Mouse (Mus musculus) left cerebral cortex, postnatal 10 days (tissue): ENCODE measurements around the gene Rras. TPM values are rescaled to one million over a fixed set of nuclear protein-coding genes. Genes with fewer than 3 reads are reported as not detected.

Experiments used
- DNase-seq, 2 experiments: peaks; one replicate each; pipeline ENCODE4 v3.0.0; 2021 to 2022; ENCODE audit warnings: low spot score in 2 of 2, mixed read lengths in 1 of 2; ENCODE audit errors: extremely low spot score in 1 of 2
- intact Hi-C: fragments of 180-260 bp; cut with DNase I; formaldehyde crosslinking; loops from one replicate; pipeline ENCODE4 v1.15.1; 2025
- total RNA-seq, 2 experiments: library from RNA; stranded (reverse); gene quantifications; 2 replicates each; pipeline ENCODE4 v1.2.3; 2021

The Rras gene
- total RNA-seq = 1 to 10 TPM; 8.7 to 9.6 TPM

DNA sequence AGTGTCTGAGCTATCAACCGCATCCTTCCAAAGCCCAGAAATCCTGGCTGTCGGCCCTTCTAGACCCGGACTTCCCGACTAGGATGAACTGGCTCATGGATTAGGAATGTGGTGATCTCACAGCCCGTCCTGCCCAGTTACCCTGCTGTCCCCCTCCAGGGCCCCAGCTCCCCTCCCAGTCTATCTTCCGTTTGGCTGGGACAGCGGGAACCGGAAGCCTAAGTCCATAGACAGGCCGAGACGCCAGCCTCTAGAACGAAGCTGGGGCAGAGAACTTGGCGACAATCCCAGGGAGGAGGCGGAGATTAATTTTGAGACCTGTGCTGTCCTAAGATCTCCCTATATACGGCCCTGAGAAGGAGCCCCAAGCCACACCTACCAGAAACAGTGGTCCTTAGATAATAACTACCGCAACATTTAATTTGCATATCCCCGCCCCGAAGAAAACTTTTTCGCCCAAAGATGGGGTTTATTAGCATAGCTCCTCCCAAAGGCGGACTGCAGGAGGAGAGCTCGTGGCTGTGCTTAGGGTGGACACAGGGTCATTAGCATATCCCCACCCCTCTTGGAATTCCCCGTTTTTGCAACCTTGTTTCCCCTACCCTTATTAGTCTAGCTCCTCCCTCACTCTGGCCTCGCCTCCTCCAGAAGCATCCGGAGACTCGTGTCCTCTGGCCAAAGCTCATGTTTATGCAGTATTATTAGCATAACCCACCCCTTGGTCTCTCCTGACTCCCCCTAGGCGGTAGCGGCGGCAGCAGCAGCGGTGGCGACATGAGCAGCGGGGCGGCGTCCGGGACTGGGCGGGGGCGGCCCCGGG, at the start of gene Rras:
Rras (plus strand) TSS at position 720 of the 820 bp plus-strand sequence.
- intact Hi-C loops = loop anchor here (5.0 kb wide), 1 partner anchor 35 kb away; the partner anchor contains the start of gene Prr12

DNA sequence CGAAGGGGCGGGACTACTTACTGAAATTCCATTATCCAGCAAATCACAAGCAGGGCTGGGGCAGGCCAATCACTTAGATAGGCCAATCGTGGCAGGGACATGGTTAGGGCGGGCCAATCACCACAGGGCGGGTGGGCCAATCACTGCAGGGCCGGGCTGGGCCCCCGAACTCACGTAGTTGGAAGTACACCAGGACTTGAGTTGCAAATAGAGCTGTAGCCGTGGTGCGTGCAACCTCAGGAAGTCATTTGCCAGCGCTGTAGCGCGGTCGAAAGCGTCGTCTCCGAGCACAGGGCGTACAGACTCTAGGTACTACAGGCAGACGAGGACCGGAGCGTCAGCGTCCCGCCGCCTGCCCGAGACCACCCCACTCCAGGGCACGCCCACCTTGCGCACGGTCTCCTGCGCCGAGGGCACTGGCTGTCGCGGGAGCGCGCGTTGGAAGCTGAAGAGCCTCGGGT, 47.5 kb upstream of the Rras start:
- intact Hi-C loops = loop anchor here (5.0 kb wide), 1 partner anchor 38 kb away; no protein-coding TSS in a partner anchor

More for the DNA sequence above, at the start of gene Rras:
- DNase-seq = peak; percentile 88 to 94

DNA sequence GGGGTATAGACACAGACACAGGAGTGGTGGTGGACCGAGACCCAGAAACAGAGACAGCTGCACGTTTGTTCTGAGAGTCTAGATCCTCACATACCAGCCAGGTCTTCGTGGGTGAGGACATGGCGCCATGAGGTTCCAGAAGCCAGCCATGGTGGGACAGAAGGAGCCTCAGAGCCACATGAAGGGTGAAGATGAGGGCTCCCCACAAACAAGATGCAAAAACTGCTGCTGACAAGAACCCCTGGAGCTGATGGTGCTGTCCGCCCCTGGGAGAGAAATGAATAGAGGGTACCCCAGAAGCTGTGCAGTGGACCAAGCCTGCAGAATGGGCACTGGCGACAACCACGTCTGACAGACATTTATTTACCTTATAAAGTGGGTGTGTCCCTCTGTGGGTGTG, 46.6 kb upstream of the Rras start:
- intact Hi-C loops = loop anchor here (5.0 kb wide), 1 partner anchor 39 kb away; no protein-coding TSS in a partner anchor

More for the DNA sequence above, 47.5 kb upstream of the Rras start:
- DNase-seq = peak; percentile 86 to 93

DNA sequence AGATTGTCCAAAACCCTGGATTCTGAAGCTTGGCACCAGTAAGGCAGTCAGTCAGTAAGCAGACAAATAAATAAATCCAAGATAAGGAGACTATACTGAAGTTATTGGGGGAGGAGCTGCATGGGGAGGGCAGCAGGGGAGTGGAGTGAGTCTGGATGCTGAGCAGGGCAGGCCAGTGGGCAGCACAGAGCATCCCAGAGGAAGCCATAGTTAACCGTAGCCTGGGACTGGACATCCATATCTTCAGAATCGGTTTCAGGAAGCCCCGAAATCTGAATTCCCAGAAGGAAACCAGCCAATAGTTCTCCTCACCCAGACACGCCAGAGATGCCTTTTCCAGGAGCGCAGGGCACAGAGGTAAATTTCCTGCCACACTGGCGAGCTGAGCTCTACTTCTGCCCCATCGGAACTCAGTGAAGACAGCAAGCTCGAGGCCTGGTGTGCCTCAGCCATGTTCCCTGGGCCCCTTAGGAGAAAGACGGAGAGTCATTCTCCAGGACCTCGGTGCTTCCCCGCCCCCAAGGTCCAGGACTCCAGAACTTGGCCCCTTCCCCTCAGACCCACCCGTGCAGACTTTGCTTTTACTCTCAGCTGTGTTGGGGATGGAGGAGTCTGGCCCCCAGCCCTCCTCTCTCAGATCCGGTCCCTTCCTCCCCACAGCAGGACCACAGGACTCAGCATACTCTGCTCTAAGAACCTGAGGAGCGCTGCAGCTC, 44.2 kb upstream of the Rras start:
- intact Hi-C loops = loop anchor here (5.0 kb wide), 1 partner anchor 41 kb away; no protein-coding TSS in a partner anchor
- DNase-seq = no peak

More for the DNA sequence above, 46.6 kb upstream of the Rras start:
- no peak for DNase-seq

DNA sequence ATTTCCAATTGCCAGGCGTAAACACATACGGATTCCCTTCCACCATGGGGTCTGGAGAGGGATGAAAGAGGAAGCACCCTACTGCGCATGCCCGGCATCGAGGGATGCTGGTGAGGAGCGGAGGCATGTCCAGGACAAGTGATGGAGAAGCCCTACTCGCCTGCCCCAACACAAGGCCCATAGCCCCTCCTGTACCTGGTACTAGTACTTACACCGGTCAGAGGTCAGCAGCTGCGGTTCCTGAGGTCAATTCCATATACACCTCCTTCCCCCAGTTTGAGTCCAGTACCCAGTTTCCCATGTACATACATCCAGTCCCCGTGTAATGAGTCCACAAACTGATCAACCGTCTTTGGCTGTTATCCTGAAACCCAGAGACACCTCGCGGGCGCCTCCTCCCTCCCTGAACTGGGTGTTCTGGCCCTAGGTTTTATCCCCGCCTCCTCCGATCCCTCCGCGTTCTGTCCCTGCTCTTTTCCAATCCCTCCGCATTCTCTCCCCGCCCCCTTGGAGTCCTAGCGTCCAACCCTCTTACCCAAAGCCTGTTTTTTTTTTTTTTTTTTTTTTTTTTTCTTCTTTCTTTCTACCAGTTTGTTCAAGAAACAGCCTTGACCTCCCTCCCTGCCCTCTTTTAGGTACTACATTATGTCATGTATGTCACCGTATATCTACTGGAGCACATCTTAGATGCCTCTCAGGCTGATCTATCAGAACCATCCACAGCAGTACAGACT, 43.2 kb upstream of the Rras start, which contains the start of gene Cpt1c:
Cpt1c (minus strand) TSS at position 469 of the 734 bp plus-strand sequence.
- peak; percentile 87 to 94 for DNase-seq
- intact Hi-C loops = loop anchor here (5.0 kb wide), 1 partner anchor 42 kb away; no protein-coding TSS in a partner anchor

DNA sequence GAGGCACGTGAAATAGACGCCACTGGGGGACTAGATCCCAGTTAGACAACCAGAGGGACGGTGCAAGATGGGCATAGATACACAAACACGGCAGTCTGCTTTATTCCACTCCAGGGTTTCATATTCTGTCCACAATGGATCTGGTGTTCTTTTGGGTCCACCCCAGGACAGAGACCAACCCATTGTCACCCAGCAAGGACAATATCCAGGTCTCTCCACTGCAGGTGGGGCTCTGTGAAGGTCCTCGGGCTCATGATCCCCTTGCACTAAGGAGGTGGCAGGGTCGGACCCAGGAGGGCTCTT, 42.7 kb upstream of the Rras start:
- no peak for DNase-seq
- intact Hi-C loops = no loop called here

DNA sequence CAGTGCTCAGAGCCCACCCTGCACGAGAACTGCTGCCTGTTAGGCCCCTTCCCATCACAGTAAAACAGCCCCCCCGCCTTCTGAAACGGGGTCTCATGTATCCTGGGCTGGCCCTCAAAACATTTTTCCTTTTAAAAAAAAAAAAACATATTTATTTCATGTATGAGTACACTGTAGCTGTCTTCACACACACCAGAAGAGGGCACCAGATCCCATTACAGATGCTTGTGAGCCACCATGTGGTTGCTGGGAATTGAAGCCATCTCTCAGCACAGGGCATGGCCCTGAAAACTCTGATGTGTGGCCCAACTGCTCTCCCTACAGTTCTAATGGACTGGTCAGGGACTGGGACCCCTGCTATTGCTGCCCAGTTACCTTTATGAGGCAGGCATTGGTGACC, 39.5 kb upstream of the Rras start:
- DNase-seq = no peak
- intact Hi-C loops = no loop called here

DNA sequence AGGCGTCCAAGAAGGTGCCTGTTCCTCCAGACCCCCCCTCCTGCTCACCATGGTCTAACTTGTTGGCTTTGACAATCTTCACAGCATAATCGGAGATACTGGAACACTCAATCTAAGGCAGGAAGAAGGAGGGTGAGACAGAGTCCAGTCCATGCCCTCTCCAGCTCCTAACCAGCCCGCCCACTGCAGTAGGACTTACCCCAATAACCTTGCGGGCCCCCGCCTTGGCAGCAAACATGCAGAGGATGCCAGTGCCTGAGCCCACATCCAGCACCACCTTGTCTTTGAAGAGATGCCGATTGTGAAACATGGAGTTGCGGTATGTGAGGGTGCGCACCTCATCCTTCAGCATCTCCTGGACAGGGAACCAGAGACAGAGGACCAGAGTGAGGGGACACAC, 36.2 kb upstream of the Rras start:
- DNase-seq = no peak
- intact Hi-C loops = no loop called here

DNA sequence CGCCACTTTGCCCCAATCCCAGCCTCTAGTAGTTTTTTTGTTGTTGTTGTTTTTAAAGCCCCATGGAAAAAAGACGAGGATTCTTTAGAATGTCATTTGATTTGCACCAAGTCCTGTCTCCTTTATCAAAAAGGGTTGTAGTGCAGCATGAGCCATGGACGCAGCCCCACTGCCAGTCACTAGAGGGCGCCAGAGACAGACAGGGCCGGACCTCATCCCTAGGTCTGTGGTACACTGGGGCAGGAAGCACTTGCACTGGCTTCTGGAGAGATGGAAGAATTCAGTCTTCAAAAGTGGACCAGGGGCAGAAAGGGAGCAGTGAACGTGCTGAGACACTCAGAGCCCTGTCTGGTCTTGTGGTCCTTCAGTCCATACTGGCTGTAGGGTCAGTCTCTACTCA, 34.7 kb upstream of the Rras start:
- DNase-seq = peak; percentile 72 to 87
- intact Hi-C loops = no loop called here

DNA sequence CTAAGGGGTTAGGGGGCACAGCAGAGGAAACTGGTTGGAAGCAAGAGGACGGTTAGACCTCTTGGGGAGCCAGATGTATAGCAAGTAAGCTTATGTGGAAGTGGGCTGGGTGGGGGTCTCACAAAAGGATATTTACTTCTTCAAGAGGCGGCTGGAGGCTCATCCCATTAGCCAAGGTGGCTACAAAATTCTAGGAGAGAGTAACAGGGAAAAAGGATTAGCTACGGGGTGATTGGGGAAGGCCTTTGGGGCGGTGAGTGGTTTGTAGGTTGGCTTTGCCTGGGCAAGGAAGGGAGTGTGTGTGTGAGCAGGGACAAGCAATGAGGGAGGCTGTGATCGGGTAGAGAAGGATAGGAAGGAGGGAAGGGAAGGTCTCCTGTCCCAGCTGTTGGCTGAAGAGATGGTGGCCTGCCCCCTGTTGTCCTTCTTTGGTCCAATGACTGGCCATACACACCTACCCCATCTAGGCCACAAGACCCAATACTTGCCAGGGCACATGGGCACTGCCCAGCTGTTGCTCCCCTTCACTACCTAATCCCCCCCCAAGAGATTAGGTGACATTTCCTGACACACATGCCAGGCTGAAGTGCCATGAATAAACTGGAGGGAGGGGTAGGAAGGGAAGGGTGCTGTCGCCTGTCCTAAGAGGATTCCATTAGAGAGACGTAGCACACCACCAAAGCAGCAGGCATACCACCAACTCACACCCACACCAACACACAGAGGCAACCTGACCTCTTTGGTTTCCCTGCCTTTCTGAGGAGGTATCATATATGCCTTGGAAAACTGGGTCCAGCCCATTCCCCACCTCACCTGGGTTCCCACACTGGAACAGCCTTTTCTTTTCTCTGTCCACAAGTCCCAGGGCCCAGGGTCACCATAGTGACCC, 33.6 kb upstream of the Rras start:
- intact Hi-C loops = no loop called here
- DNase-seq = no peak

DNA sequence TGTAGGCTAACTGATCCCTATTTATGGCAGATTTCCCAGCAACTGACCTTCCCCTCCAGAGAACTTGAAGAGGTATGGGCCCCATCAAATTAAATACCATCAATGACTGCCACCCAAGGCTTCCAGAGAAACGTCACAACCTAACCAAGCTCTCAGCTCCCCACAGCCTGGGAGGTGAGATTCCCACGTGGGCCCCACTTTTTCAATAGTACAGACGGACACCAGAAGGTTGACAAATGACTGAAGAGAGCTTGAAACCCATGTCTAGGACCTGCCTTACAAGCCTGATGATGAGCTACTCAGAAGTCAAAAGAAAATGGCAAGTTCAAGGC, 33.0 kb upstream of the Rras start:
- intact Hi-C loops = no loop called here
- DNase-seq = no peak

DNA sequence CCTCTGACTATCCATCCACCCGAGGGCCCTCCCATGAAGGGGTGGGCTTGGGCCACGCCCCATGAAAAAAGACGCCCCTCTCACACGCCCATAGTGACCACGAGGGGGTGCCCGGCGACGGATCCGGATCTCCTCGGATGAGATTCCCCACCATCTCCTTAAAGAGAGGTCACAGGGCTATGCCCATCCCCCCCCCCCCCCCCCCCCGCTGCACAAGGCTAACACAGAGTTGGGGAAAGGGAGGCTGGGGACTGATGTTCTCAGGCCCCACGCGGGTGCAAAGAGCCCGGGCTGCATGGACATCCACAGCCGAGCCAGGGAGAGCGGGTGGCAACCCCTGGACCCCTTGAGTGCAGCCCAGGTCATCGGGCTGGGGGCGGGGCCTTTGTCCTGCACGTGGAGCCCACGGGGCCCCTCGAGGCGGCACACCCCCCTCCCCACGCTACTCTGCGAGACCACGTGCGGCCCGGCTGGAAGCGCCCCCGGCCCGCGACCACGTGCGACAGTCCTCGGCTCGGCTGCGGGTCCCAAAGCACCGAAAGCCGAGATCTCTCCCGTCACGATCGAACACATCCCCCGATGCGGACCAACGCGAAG, 32.1 kb upstream of the Rras start:
- intact Hi-C loops = no loop called here
- peak; percentile 54 to 88 for DNase-seq

DNA sequence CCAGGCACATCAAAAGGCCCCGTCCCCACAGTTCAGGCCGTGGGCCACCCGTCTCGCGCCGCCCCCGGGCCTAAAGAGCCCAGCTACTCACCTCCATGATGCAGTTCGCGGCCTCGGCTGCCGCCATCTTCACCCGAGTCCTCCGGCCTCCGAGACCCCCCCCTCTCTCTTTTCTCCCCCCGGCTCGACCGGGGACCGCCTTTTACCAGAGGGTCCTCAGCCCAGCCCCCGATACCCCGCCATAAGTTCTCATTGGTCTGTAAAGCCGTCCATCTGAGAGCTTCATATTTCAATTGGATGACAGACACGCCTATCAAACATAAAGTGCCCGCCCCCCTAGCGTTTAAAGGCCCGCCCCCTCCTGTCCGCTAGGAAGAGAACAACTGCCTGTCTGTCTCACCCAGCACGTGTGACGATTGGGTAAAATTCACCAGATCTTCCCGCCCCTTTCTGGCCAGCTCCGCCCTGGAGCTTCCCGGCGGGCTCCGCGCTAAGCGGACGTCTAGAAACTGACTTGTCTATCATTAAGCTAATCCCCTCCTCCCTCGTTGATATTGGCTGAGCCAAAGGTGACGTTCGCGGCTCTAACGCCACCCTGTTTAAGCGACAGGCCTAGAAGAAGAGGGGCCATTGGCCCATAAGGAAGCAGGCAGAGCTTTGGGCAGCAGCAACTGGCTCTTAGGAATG, 31.4 kb upstream of the Rras start, which contains the start of gene Prmt1:
Prmt1 (minus strand) TSS at position 377 of the 687 bp plus-strand sequence.
- intact Hi-C loops = no loop called here
- DNase-seq = peak; percentile 97 to 99

DNA sequence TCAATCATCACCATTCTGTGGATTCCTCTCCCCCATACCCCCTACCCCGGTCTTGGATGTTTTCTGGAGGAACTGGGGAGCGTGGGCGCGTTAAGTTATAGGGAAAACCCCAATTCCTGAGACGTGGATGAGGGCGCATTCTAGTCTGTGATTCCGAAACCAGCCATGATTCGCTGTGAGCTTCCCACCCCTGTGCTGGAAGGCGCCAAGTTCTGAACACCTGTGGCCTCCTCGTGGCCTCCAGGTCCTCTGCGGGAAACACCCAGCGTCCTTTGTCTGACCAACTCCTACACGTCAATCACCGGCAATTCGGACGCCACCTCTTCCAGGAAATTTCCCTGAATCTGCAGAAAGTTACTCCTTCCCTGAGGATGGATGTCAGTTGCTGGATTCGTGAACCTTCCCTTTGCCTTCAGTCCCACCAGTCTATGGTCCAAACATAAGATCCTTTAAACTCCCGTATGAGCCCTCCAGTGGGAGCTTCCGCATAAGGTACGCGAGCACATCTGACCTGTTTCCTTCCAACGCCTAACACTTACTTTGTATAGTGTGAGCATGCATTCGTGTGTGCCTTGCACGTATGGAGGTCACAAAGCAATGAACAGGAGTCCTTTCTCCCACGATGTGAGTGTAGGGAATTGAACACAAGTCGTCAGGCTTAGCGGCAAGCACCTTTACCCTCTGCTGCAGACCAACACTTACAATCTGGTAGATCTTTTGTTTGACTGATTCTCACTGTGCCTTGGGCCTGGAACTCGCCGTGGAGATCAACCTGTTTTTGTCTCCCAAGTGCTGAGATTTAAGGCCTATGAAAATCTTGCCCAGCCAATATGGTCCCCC, 30.7 kb upstream of the Rras start:
- no peak for DNase-seq

DNA sequence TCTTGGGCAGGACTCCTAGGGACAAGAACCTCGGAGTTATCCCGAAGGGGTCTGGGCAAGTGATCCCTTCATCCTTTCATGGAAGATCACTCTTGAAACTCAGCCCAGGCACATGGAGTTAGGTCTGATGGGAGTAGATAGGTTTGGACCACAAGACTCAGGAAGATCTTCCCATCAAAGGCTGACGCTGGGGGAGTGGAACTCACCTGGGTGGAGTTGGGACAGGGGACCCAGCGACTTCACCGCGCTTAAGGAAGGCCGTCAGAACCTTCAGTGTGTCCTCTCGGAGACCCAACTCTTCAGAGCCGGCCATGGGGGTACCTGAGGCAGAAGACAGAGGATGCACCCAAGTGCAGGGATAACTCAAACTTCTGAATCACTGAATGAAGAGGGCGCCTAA, 21.1 kb upstream of the Rras start:
- no peak for DNase-seq

More for the DNA sequence above, 30.7 kb upstream of the Rras start:
- intact Hi-C loops = no loop called here

DNA sequence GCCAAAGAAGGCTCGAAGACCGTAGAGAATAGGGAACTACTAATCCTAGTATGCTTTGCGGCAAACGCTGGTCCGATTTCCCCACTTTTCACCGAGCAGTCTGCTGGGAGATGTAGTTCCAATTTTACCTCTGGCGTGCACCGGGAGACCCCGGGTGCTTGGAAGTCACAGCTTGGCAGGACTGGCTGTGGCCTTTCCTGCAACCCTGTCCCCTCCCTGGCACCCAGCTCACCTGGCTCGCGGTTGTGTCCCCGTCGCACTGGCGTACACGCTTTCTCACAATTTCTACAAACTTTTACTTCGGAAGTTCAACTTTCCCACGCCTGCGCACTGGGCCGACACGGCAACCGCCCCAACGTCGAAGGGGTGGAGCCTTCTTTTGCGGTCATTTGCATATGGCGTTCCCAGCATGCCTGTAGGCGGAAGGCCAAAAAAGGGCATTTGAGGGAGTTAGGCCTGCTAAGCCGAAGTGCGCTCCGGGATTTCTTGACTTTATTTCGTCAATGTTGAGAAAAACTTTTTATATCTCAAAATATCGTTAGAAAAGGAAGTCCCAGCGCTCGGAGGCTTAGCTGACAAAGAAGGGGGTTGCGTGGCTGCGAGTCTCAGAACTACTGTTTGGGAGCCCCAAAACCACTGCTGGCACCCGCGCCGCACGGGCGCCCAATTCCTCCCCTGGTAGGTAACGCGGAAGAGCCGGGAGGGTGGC, 20.4 kb upstream of the Rras start, which contains the start of gene Irf3:
Irf3 (plus strand) TSS at position 418 of the 709 bp plus-strand sequence.
- DNase-seq = peak; percentile 96 to 98
- intact Hi-C loops = no loop called here

More for the DNA sequence above, 21.1 kb upstream of the Rras start:
- intact Hi-C loops = no loop called here
